Mouse (Mus musculus) ovary, postnatal 14 days (tissue): Measurements from ENCODE around the gene Crmp1.
A peak's percentile ranks its signal among the peaks of the same experiment; 100 is the strongest.

Source experiments
- DNase-seq: peaks from one replicate; pipeline ENCODE4 v3.0.0; 2022; ENCODE audit warnings: low spot score

Crmp1 gene

GRCm38 (mm10) chr5:37298370-37298769 is 56.6 kb downstream of the Crmp1 start:
- DNase-seq, result peak; percentile 22

- no peak for DNase-seq
Observed at GRCm38 (mm10) chr5:37310026-37310425, 68.3 kb downstream of the Crmp1 start.

- no peak for DNase-seq
Observed at GRCm38 (mm10) chr5:37312980-37313722, 71.4 kb downstream of the Crmp1 start.

- DNase-seq, result no peak
Observed at GRCm38 (mm10) chr5:37318715-37319114, 77.0 kb downstream of the Crmp1 start.

GRCm38 (mm10) chr5:37320174-37320573 is 78.4 kb downstream of the Crmp1 start:
- DNase-seq, result no peak

GRCm38 (mm10) chr5:37320761-37321160 is 79.0 kb downstream of the Crmp1 start:
- DNase-seq, result no peak

- DNase-seq, result no peak
Observed at GRCm38 (mm10) chr5:37326675-37327074, 84.9 kb downstream of the Crmp1 start.

GRCm38 (mm10) chr5:37330449-37331132 is 88.9 kb downstream of the Crmp1 start:
- no peak for DNase-seq

GRCm38 (mm10) chr5:37331133-37331505 is 89.4 kb downstream of the Crmp1 start:
- DNase-seq, result no peak

GRCm38 (mm10) chr5:37332066-37332465 is 90.3 kb downstream of the Crmp1 start:
- DNase-seq, result no peak

GRCm38 (mm10) chr5:37335061-37335460 is 93.3 kb downstream of the Crmp1 start:
- DNase-seq, result no peak

GRCm38 (mm10) chr5:37336485-37337105 is 94.9 kb downstream of the Crmp1 start, which contains the start of gene Evc:
TSS of gene Evc (minus strand) at chr5:37336894.
- DNase-seq, result peak; percentile 62

GRCm38 (mm10) chr5:37337696-37338095 is 96.0 kb downstream of the Crmp1 start:
- DNase-seq, result no peak

GRCm38 (mm10) chr5:37338288-37338687 is 96.5 kb downstream of the Crmp1 start, which contains the start of gene Evc2:
TSS of gene Evc2 (plus strand) at chr5:37338499.
- DNase-seq, result peak; percentile 66
